Mouse (Mus musculus): ENCODE measurements around the gene Ddx59.

DNA sequence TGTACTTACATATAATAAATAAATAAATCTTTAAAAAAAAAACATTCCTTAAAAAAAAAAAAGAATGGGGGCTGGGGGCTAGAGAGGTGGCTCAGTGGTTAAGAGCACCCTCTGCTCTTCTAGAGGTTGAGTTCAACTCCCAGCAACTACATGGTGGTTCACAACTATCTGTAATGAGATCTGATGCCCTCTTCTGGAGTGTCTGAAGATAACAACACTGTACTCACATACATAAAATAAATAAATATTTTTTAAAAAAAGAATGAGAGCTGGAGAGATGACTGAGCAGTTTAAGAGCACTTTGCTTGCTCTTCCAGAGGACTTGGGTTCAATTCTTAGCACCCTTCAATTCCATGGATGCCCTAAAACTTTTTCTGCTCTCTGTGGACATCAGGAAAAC is 50.1 kb downstream of the Ddx59 start:
- TF ChIP-seq CTCF (IDR thresholded peaks at IDR 0.05; ENCODE audit: insufficient read depth, low read depth, low read length) = no peak
- TF ChIP-seq POLR2A (IDR thresholded peaks at IDR 0.05; ENCODE audit: insufficient read depth, low read depth, low read length) = no peak
